Mouse (Mus musculus) embryonic facial prominence, embryonic 13.5 days (tissue): Measurements from ENCODE around the gene Ldlrad1. TPM values are rescaled to one million over a fixed set of nuclear protein-coding genes. Genes with fewer than 3 reads are reported as not detected.
A peak's percentile ranks its signal among the peaks of the same experiment; 100 is the strongest.

Source experiments
- ATAC-seq: fragments of 200-750 bp; cut with Nextera tagmentation; 2 replicates; pipeline ENCODE4 v1.8.0; 2017; ENCODE audit warnings: low read depth; ENCODE audit not compliant: insufficient number of reproducible peaks, insufficient read depth, low FRiP score, low TSS enrichment
- H3K27ac ChIP-seq: fragments of 300-500 bp; sonication (generic); 2 replicates; pipeline ENCODE4 v1.5.1; 2015; ENCODE audit warnings: moderate library complexity, mild to moderate bottlenecking, inconsistent platforms
- H3K27me3 ChIP-seq: fragments of 300-500 bp; sonication (generic); 2 replicates; pipeline ENCODE4 v1.6.1; 2015; ENCODE audit warnings: mild to moderate bottlenecking, inconsistent platforms
- H3K36me3 ChIP-seq: fragments of 300-500 bp; sonication (generic); 2 replicates; pipeline ENCODE4 v1.6.1; 2015; ENCODE audit warnings: mild to moderate bottlenecking, inconsistent platforms
- H3K4me1 ChIP-seq: fragments of 300-500 bp; sonication (generic); 2 replicates; pipeline ENCODE4 v1.6.1; 2015; ENCODE audit warnings: inconsistent platforms
- H3K4me2 ChIP-seq: fragments of 300-500 bp; sonication (generic); 2 replicates; pipeline ENCODE4 v1.6.1; 2015; ENCODE audit warnings: moderate library complexity, mild to moderate bottlenecking, inconsistent platforms
- H3K4me3 ChIP-seq: fragments of 300-500 bp; sonication (generic); 2 replicates; pipeline ENCODE4 v1.5.1; 2015; ENCODE audit warnings: mild to moderate bottlenecking, inconsistent platforms
- H3K9ac ChIP-seq: fragments of 300-500 bp; sonication (generic); 2 replicates; pipeline ENCODE4 v1.6.1; 2015; ENCODE audit warnings: mild to moderate bottlenecking, inconsistent platforms
- H3K9me3 ChIP-seq: fragments of 300-500 bp; sonication (generic); 2 replicates; pipeline ENCODE4 v1.6.1; 2016; ENCODE audit warnings: inconsistent platforms
- WGBS: fragments of 180-500 bp; shearing (Covaris S2); methylation state at CpG from one replicate; pipeline ENCODE4 v1.1.7; 2015; ENCODE audit warnings: mixed read lengths; 5-methylcytosine and 5-hydroxymethylcytosine counted together
- polyA plus RNA-seq: library from polyadenylated mRNA; unstranded; fragments of >200 nt; fragmentation: Nextera tagmentation; extraction: Ambion mirVana; gene quantifications from 2 replicates; pipeline ENCODE4 v1.2.1, GENCODE M21; 2015

The Ldlrad1 gene
- polyA plus RNA-seq, 1 experiment from 2014 or later: not detected

DNA sequence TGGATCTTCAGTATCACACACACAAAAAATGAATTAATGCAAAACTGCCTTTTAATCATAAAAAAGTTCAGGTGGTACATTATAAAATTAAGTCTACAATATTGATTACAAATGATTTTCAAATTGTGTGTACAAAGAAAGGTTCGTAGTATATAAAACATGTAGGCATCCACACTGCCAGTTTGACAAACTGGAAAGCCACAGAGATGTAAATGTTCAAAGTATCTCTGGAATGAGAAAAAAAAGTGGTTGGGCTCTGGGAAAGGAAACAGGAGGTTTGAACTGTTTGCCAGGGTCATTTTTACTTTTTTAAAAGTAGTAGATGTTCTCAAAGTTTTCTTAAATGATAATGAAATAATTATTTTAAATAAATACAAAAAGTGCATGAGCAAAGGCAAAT lies 37.1 kb downstream of the Ldlrad1 start:
- Histone ChIP-seq H3K9ac (no peak overlapping the region), H3K27me3 (no peaks in the 10 kb centered on the region), H3K27ac (no peak overlapping the region), H3K36me3 (peaks cover 43% of the 10 kb centered on the region), H3K4me3 (no peak overlapping the region), H3K4me2 (no peak overlapping the region), H3K9me3 (no peaks in the 10 kb centered on the region), H3K4me1 (peaks cover 36% of the 10 kb centered on the region)
- no peak for ATAC-seq
- WGBS: 46% methylated on average over 1 of the region's 1 CpGs

DNA sequence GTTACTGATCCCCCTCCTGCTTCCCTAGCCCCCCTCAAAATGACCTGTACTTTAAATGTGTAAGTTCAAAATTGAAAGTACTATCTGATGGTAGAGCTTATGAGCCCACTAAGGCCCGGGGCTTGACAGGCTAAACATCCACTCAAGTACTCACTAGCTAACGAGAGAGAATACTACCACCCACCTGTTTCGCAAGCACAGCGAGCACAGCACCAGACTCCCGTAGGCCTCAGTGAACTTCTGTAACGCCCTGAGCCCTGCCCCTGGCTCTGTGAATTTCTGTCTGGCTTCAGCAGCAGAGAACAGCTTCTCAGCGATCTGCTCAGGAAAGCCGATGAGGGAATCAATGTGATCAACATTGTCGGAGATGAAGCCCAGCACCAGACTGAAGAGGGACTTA lies 38.1 kb downstream of the Ldlrad1 start:
- Histone ChIP-seq H3K9ac (no peak overlapping the region), H3K36me3 (peaks cover 32% of the 10 kb centered on the region), H3K4me2 (no peak overlapping the region), H3K27ac (no peak overlapping the region), H3K27me3 (no peaks in the 10 kb centered on the region), H3K4me3 (no peak overlapping the region), H3K4me1 (peaks cover 45% of the 10 kb centered on the region), H3K9me3 (no peaks in the 10 kb centered on the region)
- 86% methylated on average over 9 of the region's 9 CpGs for WGBS
- no peak for ATAC-seq

DNA sequence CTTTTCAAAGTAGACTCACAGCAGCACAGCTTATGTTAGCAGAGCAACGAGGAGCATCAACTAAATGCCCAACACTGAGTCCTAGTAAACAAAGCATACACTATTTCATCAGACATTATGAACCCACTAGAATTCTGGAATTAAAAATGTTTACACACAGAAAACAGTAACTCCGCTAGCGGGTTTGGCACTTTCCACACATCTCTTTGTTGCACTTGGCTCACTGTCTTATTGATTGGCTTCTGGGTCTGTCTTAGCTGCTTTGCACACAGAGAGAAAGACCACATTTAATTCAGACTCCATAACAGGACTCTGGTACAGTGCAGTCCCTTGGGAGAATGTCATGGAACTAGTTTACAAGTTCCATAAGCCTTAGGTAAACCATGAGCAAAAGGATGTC lies 39.1 kb downstream of the Ldlrad1 start:
- 84% methylated on average over 3 of the region's 3 CpGs for WGBS
- peaks cover 24% of the 10 kb centered on the region for H3K36me3 ChIP-seq
- no peak overlapping the region for H3K9ac ChIP-seq
- no peak overlapping the region for H3K4me3 ChIP-seq
- H3K4me2 ChIP-seq: no peak overlapping the region
- no peak for ATAC-seq
- H3K9me3 ChIP-seq: no peaks in the 10 kb centered on the region
- peaks cover 50% of the 10 kb centered on the region for H3K4me1 ChIP-seq
- H3K27me3 ChIP-seq: no peaks in the 10 kb centered on the region
- no peak overlapping the region for H3K27ac ChIP-seq

DNA sequence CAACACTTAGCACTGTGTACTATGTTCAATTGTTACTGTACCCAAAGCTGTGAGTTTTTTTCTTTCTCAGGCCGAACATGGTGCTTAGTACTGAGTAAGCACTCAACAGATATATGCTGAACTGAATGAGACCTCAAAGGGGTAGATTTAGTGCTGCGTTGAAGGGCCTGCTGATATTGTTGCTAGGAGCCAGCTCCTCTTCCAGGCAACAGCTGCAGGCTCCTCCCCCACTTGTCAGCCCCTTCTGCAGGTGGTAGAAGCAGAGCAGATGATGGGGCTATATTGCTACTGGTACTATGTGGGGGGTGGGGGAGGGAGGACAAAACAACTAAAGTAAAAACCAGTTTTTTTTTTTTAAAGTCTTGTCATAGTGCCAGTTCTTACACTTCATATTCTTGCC lies 40.5 kb downstream of the Ldlrad1 start:
- ATAC-seq: no peak
- Histone ChIP-seq H3K9ac (no peak overlapping the region), H3K9me3 (no peaks in the 10 kb centered on the region), H3K4me3 (no peak overlapping the region), H3K36me3 (peaks cover 14% of the 10 kb centered on the region), H3K4me1 (peaks cover 49% of the 10 kb centered on the region), H3K4me2 (no peak overlapping the region), H3K27ac (no peak overlapping the region), H3K27me3 (no peaks in the 10 kb centered on the region)
- WGBS: 69% methylated on average over 2 of the region's 2 CpGs

DNA sequence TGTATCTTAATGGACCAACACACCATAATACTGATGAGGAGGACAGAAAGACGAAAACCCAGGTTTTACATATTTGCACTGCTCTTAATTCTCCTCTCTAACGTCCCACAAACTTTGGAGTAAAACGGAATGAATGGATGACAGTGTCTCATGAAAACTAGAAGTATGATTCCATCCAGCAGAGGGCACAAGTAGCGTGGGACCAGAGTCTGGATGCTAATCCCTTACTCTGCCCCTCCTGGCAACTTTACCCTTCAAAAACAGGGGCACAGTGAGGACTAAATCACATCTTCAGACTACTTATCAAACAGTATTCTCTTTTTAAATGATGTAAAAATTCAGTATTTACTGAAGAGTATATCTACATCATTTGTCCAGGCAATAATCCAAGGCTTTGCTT lies 41.5 kb downstream of the Ldlrad1 start:
- no peak overlapping the region for H3K4me2 ChIP-seq
- no peak overlapping the region for H3K9ac ChIP-seq
- WGBS: 18% methylated on average over 4 of the region's 4 CpGs
- no peak overlapping the region for H3K27ac ChIP-seq
- no peak overlapping the region for H3K4me3 ChIP-seq
- H3K36me3 ChIP-seq: peaks cover 7% of the 10 kb centered on the region
- no peaks in the 10 kb centered on the region for H3K9me3 ChIP-seq
- no peaks in the 10 kb centered on the region for H3K27me3 ChIP-seq
- H3K4me1 ChIP-seq: peaks cover 47% of the 10 kb centered on the region
- no peak for ATAC-seq

DNA sequence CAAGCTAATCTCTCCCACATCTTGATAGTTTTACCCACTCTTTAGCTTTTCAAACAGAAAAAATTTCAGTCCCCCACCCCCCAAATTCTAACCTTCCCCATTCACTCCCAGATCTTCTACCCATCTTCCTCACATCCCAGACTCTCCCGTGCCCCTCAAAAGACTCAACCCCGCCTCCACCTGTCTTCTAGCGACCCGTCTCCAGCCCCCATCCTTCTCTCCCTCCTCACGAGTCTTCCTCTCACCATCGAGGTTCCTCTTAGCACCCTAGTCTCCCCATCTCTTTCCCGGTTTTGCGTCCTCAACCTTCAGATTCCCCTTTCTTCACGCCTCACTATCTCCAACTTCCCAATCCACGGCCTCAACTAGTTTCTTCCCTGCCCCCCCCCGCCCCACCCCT lies 43.5 kb downstream of the Ldlrad1 start:
- Histone ChIP-seq H3K27me3 (no peaks in the 10 kb centered on the region), H3K4me1 (peaks cover 42% of the 10 kb centered on the region), H3K4me3 (peak overlapping the region; percentile 91), H3K9me3 (no peaks in the 10 kb centered on the region), H3K27ac (no peak overlapping the region), H3K36me3 (peaks cover 2% of the 10 kb centered on the region; the same call in 1 of the 2 replicates), H3K4me2 (peak overlapping the region; percentile 75), H3K9ac (peak overlapping the region; percentile 88)
- under 1% methylated on average over 11 of the region's 11 CpGs for WGBS
- no peak for ATAC-seq

DNA sequence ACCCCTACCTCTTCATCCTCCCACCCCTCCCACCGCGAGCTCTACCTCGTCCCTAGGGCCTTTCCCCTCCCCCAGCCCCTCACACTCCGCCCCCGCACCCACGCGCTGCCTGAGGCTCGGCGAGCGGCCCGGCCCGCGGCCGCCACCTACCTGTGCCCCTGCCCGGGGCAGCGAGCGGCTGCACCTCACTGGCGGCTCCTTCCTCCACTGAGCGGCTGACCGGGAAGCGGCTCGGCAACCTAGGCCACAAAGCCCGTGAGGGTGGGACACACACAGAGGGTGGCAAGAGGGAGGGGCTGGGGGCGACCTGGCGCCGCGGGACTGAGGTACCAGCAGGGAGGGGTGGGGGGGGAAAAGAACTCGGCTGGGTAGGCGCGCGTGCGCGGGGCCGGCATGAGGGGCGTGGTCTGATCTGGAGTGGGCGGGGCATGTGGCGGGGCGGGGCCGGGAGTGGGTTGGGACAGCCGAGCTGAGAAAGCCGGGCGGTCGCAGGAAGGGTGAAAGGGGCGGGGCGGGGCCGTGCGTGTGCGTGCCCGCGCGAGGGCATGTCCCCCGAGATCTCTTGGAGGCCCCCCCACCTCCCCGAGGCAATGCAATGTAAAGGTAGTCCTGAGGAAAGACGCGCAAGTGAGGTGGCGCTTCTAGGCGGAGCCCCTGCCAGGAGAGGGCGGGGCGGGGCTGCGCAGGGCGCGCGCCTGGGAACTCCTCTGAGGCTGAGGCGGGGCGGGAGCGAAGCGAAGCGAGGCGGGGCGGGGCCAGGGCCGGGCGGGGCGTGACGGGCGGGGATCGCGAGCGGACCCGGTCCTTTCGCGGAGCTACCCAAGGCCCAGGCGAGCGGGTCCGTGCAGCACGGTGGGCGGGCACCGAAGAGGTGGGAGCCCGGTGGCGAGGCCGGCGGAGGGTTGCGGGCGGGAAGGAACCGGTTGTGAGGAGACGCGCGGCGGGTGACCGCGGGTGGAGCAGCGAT lies 44.4 kb downstream of the Ldlrad1 start, which contains the start of the genes Lrrc42 and Hspb11:
Gene Lrrc42, minus strand, starts transcription at position 408 of the 967 bp plus-strand sequence.
Gene Hspb11, plus strand, starts transcription at position 469 of the 967 bp plus-strand sequence.
- Histone ChIP-seq H3K4me2 (peak within 1 kb of the TSS; percentile 75), H3K9ac (peak within 1 kb of the TSS; percentile 88), H3K9me3 (no peaks in the 10 kb centered on the region), H3K4me3 (peak within 1 kb of the TSS; percentile 91), H3K27me3 (no peaks in the 10 kb centered on the region), H3K36me3 (no peaks in the 10 kb centered on the region), H3K27ac (peak within 1 kb of the TSS; percentile 85), H3K4me1 (peaks cover 38% of the 10 kb centered on the region)
- WGBS: under 1% methylated on average over 97 of the region's 101 CpGs
- peak; percentile 98 for ATAC-seq

DNA sequence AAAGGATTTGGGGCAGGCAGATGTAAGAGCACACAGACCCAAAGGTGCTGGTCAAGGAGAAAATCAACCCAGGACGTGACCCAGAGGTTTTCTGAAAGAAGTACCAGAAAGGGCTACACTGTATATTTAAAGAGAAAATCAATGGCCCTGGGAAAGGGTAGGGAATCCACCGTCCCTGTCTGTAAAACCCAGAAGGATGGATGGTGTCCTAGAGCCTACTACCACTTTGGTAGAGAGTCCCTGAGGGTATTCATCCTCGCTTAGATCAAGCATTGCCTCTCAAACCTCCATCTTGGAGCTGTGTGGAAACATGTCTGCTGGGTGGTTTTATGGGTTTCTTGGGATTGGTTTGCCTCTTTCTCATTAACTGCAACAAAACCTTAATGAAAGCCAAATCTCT lies 45.4 kb downstream of the Ldlrad1 start:
- H3K36me3 ChIP-seq: no peaks in the 10 kb centered on the region
- peak overlapping the region; percentile 88 for H3K9ac ChIP-seq
- no peaks in the 10 kb centered on the region for H3K27me3 ChIP-seq
- peaks cover 31% of the 10 kb centered on the region for H3K4me1 ChIP-seq
- no peaks in the 10 kb centered on the region for H3K9me3 ChIP-seq
- H3K4me3 ChIP-seq: peak overlapping the region; percentile 91
- no peak for ATAC-seq
- 0 out of 2 replicates have a peak overlapping the region, but pooled peaks have one; percentile 85 for H3K27ac ChIP-seq
- WGBS: 21% methylated on average over 3 of the region's 3 CpGs
- peak overlapping the region; percentile 69 for H3K4me2 ChIP-seq

DNA sequence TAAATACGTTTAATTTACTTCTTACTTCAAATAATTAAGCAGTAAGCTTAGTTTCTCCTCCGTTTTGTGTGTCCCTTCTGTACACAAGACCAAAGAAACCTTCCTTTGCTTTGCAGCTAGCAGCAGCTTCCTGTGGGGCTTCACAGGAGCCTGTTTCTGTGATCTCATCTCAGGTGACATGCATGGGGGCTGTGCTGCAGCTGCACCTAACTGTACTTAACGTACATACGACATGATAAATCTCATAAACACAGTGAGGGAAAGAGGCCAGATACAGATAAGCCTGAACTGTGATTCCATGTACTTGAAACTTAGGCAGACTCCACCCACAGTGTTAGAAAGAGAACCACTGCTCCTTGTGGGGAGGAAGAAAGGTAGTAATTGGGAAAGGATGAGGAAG lies 51.0 kb downstream of the Ldlrad1 start:
- ATAC-seq: no peak
- peaks cover 1% of the 10 kb centered on the region; the same call in 1 of the 2 replicates for H3K9me3 ChIP-seq
- no peaks in the 10 kb centered on the region for H3K27me3 ChIP-seq
- WGBS: 44% methylated on average over 4 of the region's 4 CpGs
- H3K4me1 ChIP-seq: no peaks in the 10 kb centered on the region
- no peak overlapping the region for H3K9ac ChIP-seq
- H3K4me2 ChIP-seq: no peak overlapping the region
- H3K36me3 ChIP-seq: peaks cover 13% of the 10 kb centered on the region
- no peak overlapping the region for H3K4me3 ChIP-seq
- no peak overlapping the region for H3K27ac ChIP-seq

Other genes with a start within 250 kb of the Ldlrad1 start
- 90.6 and 99.2 TPM in 2 replicates for gene Mrpl37, start 142.3 kb upstream of the Ldlrad1 start, polyA plus RNA-seq
- gene Cyb5rl, start 142.2 kb upstream of the Ldlrad1 start, polyA plus RNA-seq: 7.7 and 9.4 TPM in 2 replicates
- gene Cdcp2, start 112.3 kb upstream of the Ldlrad1 start, polyA plus RNA-seq: not detected in 2 replicates
- gene Tmem59, start 30.8 kb upstream of the Ldlrad1 start, polyA plus RNA-seq: 492 and 497 TPM in 2 replicates
- 24.1 and 37.7 TPM in 2 replicates for gene Tceanc2, start 30.1 kb upstream of the Ldlrad1 start, polyA plus RNA-seq
- 91.5 and 94.5 TPM in 2 replicates for gene Lrrc42, start 44.4 kb downstream of the Ldlrad1 start, polyA plus RNA-seq
- gene Hspb11, start 44.4 kb downstream of the Ldlrad1 start, polyA plus RNA-seq: 43.3 and 46.9 TPM in 2 replicates
- 0.21 TPM in 1 of 2 replicates, not detected in the other for gene Dio1, start 98.0 kb downstream of the Ldlrad1 start, polyA plus RNA-seq
- gene Yipf1, start 105.2 kb downstream of the Ldlrad1 start, polyA plus RNA-seq: 50.5 and 53.4 TPM in 2 replicates
- gene Ndc1, start 158.6 kb downstream of the Ldlrad1 start, polyA plus RNA-seq: 36.4 and 38.2 TPM in 2 replicates
- gene Glis1, start 225.4 kb downstream of the Ldlrad1 start, polyA plus RNA-seq: 55.8 and 60.4 TPM in 2 replicates